Mouse (Mus musculus) heart, adult 2 months (tissue): ENCODE data around the gene Adgrd1. TPM values are rescaled to one million over a fixed set of nuclear protein-coding genes. Genes with fewer than 3 reads are reported as not detected.
A peak's percentile ranks its signal among the peaks of the same experiment; 100 is the strongest.

Source experiments
- DNase-seq, 2 experiments: peaks; one replicate each; pipeline ENCODE4 v3.0.0; 2021
- H3K27ac ChIP-seq: fragments of 200-600 bp; 2 replicates; pipeline ENCODE4 v1.8.1; 2022
- H3K27me3 ChIP-seq: fragments of 200-500 bp; 2 replicates; pipeline ENCODE4 v1.6.1; 2012; ENCODE audit warnings: mild to moderate bottlenecking, low read length, inconsistent platforms, mixed read lengths; ENCODE audit not compliant: control insufficient read depth, insufficient read depth
- H3K36me3 ChIP-seq: fragments of 200-500 bp; 2 replicates; pipeline ENCODE4 v1.6.1; 2012; ENCODE audit warnings: low read length, inconsistent platforms; ENCODE audit not compliant: control insufficient read depth, insufficient read depth
- H3K4me1 ChIP-seq: fragments of 200-500 bp; 2 replicates; pipeline ENCODE4 v1.6.1; 2011; ENCODE audit warnings: low read length; ENCODE audit not compliant: control insufficient read depth, insufficient read depth
- H3K4me3 ChIP-seq: fragments of 200-600 bp; 2 replicates; pipeline ENCODE4 v1.8.1; 2022
- H3K79me2 ChIP-seq: fragments of 200-500 bp; replicated peaks from 2 replicates; pipeline ENCODE4 v1.6.1; 2012; ENCODE audit warnings: mild to moderate bottlenecking, inconsistent platforms, low read length, moderate library complexity, mixed read lengths; ENCODE audit not compliant: control insufficient read depth, insufficient read depth
- H3K9ac ChIP-seq: fragments of 200-500 bp; 2 replicates; pipeline ENCODE4 v1.6.1; 2012; ENCODE audit warnings: low read depth, mild to moderate bottlenecking, control low read depth, inconsistent platforms, low read length, mixed read lengths
- CTCF ChIP-seq: fragments of 200-600 bp; IDR thresholded peaks from 2 replicates; pipeline ENCODE4 v1.8.1; 2022; ENCODE audit warnings: antibody characterized with exemption, mild to moderate bottlenecking, moderate library complexity
- EP300 ChIP-seq: fragments of 200-500 bp; IDR thresholded peaks from 2 replicates; pipeline ENCODE4 v1.6.1; 2011; ENCODE audit warnings: low read depth, low read length, control low read depth; ENCODE audit not compliant: insufficient read depth
- POLR2A ChIP-seq: fragments of 200-500 bp; IDR thresholded peaks from 2 replicates; pipeline ENCODE4 v1.6.1; 2011; ENCODE audit warnings: mild to moderate bottlenecking, low read depth, low read length, control low read depth; ENCODE audit not compliant: insufficient read depth
- WGBS: fragments of 180-500 bp; shearing (Covaris S2); methylation state at CpG from one replicate; pipeline ENCODE4 v1.1.7; 2018; 5-methylcytosine and 5-hydroxymethylcytosine counted together
- intact Hi-C: fragments of 180-260 bp; cut with DNase I; formaldehyde crosslinking; loops from one replicate; pipeline ENCODE4 v1.15.1; 2025
- polyA plus RNA-seq: library from polyadenylated mRNA; depleted of rRNA; stranded (reverse); fragments of >200 nt; gene quantifications from 2 replicates; pipeline ENCODE4 v1.2.3, GENCODE M21; 2012
- total RNA-seq, 2 experiments: library from RNA; stranded (reverse); gene quantifications; 2 replicates each; pipeline ENCODE4 v1.2.3; 2021

The Adgrd1 gene
- total and polyA plus RNA-seq, 3 experiments: 4.1 to 5.5 (median 4.8) TPM

GRCm38 (mm10) chr5:129065946-129066345 is 30.6 kb upstream of the Adgrd1 start:
- Histone ChIP-seq H3K9ac (no peak overlapping the region), H3K27me3 (peaks cover 1% of the 10 kb centered on the region; the same call in 1 of the 2 replicates), H3K27ac (peak overlapping the region; percentile 45), H3K4me1 (peaks cover 2% of the 10 kb centered on the region; the same call in 1 of the 2 replicates), H3K79me2 (no peaks in the 10 kb centered on the region), H3K36me3 (no peaks in the 10 kb centered on the region), H3K4me3 (no peak overlapping the region)
- TF ChIP-seq EP300 (0 out of 2 replicates have a peak, but pooled peaks have one; percentile 41), CTCF (no peak)
- WGBS: 52% methylated on average over 9 of the region's 9 CpGs
- intact Hi-C loops: loop anchor here (5.0 to 10.0 kb wide), 2 partner anchors 96 to 319 kb away; no protein-coding TSS in a partner anchor
- peak; percentile 70 to 80 for DNase-seq

- Histone ChIP-seq H3K4me1 (peaks cover 2% of the 10 kb centered on the region; the same call in 1 of the 2 replicates), H3K36me3 (no peaks in the 10 kb centered on the region), H3K27me3 (no peaks in the 10 kb centered on the region), H3K27ac (peak overlapping the region; percentile 45), H3K4me3 (no peak overlapping the region), H3K79me2 (no peaks in the 10 kb centered on the region), H3K9ac (no peak overlapping the region)
- 73% methylated on average over 8 of the region's 8 CpGs for WGBS
- intact Hi-C loops: loop anchor here (5.0 to 10.0 kb wide), 2 partner anchors 96 to 318 kb away; no protein-coding TSS in a partner anchor
- DNase-seq: peak; percentile 49 to 63
- no peak for TF ChIP-seq POLR2A
- TF ChIP-seq EP300: no peak
- TF ChIP-seq CTCF: no peak
These were observed 29.9 kb upstream of the Adgrd1 start for GRCm38 (mm10) chr5:129066541-129067230.

- no peaks in the 10 kb centered on the region for H3K27me3 ChIP-seq
- H3K9ac ChIP-seq: no peak overlapping the region
- H3K27ac ChIP-seq: no peak overlapping the region; the same call in 1 of the 2 replicates
- H3K4me3 ChIP-seq: no peak overlapping the region
- no peaks in the 10 kb centered on the region for H3K36me3 ChIP-seq
- intact Hi-C loops: loop anchor here (5.0 to 10.0 kb wide), 2 partner anchors 95 to 317 kb away; no protein-coding TSS in a partner anchor
- DNase-seq: peak; percentile 44 to 50
- TF ChIP-seq EP300 (no peak), POLR2A (no peak), CTCF (no peak)
- H3K4me1 ChIP-seq: peaks cover 2% of the 10 kb centered on the region; the same call in 1 of the 2 replicates
- WGBS: 58% methylated on average over 13 of the region's 13 CpGs
- no peaks in the 10 kb centered on the region for H3K79me2 ChIP-seq
These were observed 29.2 kb upstream of the Adgrd1 start for GRCm38 (mm10) chr5:129067231-129067834.

GRCm38 (mm10) chr5:129071761-129072280 is 24.7 kb upstream of the Adgrd1 start:
- Histone ChIP-seq H3K4me3 (no peak overlapping the region), H3K9ac (no peak overlapping the region), H3K79me2 (no peaks in the 10 kb centered on the region), H3K27me3 (no peaks in the 10 kb centered on the region), H3K36me3 (no peaks in the 10 kb centered on the region), H3K27ac (no peak overlapping the region), H3K4me1 (peaks cover 2% of the 10 kb centered on the region; the same call in 1 of the 2 replicates)
- 67% methylated on average over 14 of the region's 14 CpGs for WGBS
- no peak for TF ChIP-seq POLR2A
- TF ChIP-seq EP300: no peak
- TF ChIP-seq CTCF: no peak
- intact Hi-C loops: no loop called here
- no peak for DNase-seq

GRCm38 (mm10) chr5:129073404-129073803 is 23.1 kb upstream of the Adgrd1 start:
- Histone ChIP-seq H3K27ac (no peak overlapping the region), H3K36me3 (no peaks in the 10 kb centered on the region), H3K9ac (no peak overlapping the region), H3K27me3 (no peaks in the 10 kb centered on the region), H3K4me3 (no peak overlapping the region), H3K79me2 (no peaks in the 10 kb centered on the region), H3K4me1 (no peaks in the 10 kb centered on the region)
- TF ChIP-seq EP300 (no peak), POLR2A (no peak), CTCF (no peak)
- no peak for DNase-seq
- intact Hi-C loops: no loop called here
- WGBS: 41% methylated on average over 6 of the region's 6 CpGs

- TF ChIP-seq EP300 (no peak), POLR2A (no peak), CTCF (no peak)
- H3K79me2 ChIP-seq: no peaks in the 10 kb centered on the region
- no peak overlapping the region for H3K9ac ChIP-seq
- no peak for DNase-seq
- intact Hi-C loops: no loop called here
- H3K36me3 ChIP-seq: no peaks in the 10 kb centered on the region
- WGBS: 77% methylated on average over 6 of the region's 6 CpGs
- no peak overlapping the region for H3K4me3 ChIP-seq
- H3K4me1 ChIP-seq: no peaks in the 10 kb centered on the region
- no peak overlapping the region for H3K27ac ChIP-seq
- no peaks in the 10 kb centered on the region for H3K27me3 ChIP-seq
These were observed 20.5 kb upstream of the Adgrd1 start for GRCm38 (mm10) chr5:129076098-129076497.
